Mouse (Mus musculus) kidney, adult 18-20 months (tissue): ENCODE measurements at regions not wholly inside any gene's neighbourhood (a gene's known extent, or its start where the extent isn't known, plus 50 kb on each side); places are given as distances from the start of the nearest gene placed in this dataset.
A peak's percentile ranks its signal among the peaks of the same experiment; 100 is the strongest.

Experiments used
- DNase-seq: peaks from one replicate; pipeline ENCODE4 v3.0.0; 2021

GRCm38 (mm10) chr17:45341573-45341972 lies 92.0 kb downstream of the Cdc5l start:
- DNase-seq: no peak

GRCm38 (mm10) chr17:45340851-45341250 lies 92.7 kb downstream of the Cdc5l start:
- DNase-seq: no peak

- no peak for DNase-seq
Observed at GRCm38 (mm10) chr17:45339226-45339625, 94.3 kb downstream of the Cdc5l start.

GRCm38 (mm10) chr17:45338086-45338485 lies 95.5 kb downstream of the Cdc5l start:
- no peak for DNase-seq

- no peak for DNase-seq
Observed at GRCm38 (mm10) chr17:45335586-45336151, 97.9 kb downstream of the Cdc5l start.

- DNase-seq: no peak
Observed at GRCm38 (mm10) chr17:45334732-45335381, 98.7 kb downstream of the Cdc5l start.

GRCm38 (mm10) chr17:45332321-45332720 lies 101.2 kb downstream of the Cdc5l start:
- no peak for DNase-seq

- DNase-seq: no peak
Observed at GRCm38 (mm10) chr17:45329241-45329640, 104.3 kb downstream of the Cdc5l start.

GRCm38 (mm10) chr17:45326726-45327125 lies 106.8 kb downstream of the Cdc5l start:
- no peak for DNase-seq

GRCm38 (mm10) chr17:45326173-45326572 lies 107.4 kb downstream of the Cdc5l start:
- DNase-seq: no peak

GRCm38 (mm10) chr17:45322842-45323241 lies 110.7 kb downstream of the Cdc5l start:
- DNase-seq: peak; percentile 18

GRCm38 (mm10) chr17:45320074-45320473 lies 113.5 kb downstream of the Cdc5l start:
- no peak for DNase-seq

GRCm38 (mm10) chr17:45318211-45319076 lies 115.1 kb downstream of the Cdc5l start:
- peak; percentile 32 for DNase-seq

- peak; percentile 33 for DNase-seq
Observed at GRCm38 (mm10) chr17:45312510-45313266, 120.8 kb downstream of the Cdc5l start.

GRCm38 (mm10) chr17:45306506-45306905 lies 127.0 kb downstream of the Cdc5l start:
- no peak for DNase-seq

- no peak for DNase-seq
Observed at GRCm38 (mm10) chr17:45303183-45303582, 130.4 kb downstream of the Cdc5l start.

GRCm38 (mm10) chr17:45298355-45298754 lies 135.2 kb downstream of the Cdc5l start:
- no peak for DNase-seq

- DNase-seq: no peak
Observed at GRCm38 (mm10) chr17:45297860-45298259, 135.7 kb downstream of the Cdc5l start.

- no peak for DNase-seq
Observed at GRCm38 (mm10) chr17:45296363-45296762, 137.2 kb downstream of the Cdc5l start.

GRCm38 (mm10) chr17:45294886-45295285 lies 138.7 kb downstream of the Cdc5l start:
- no peak for DNase-seq

GRCm38 (mm10) chr17:45294256-45294865 lies 139.2 kb downstream of the Cdc5l start:
- no peak for DNase-seq

- DNase-seq: no peak
Observed at GRCm38 (mm10) chr17:45292883-45293282, 140.7 kb downstream of the Cdc5l start.

GRCm38 (mm10) chr17:45291052-45291451 lies 142.5 kb downstream of the Cdc5l start:
- DNase-seq: no peak
